Mouse (Mus musculus): Measurements from ENCODE around the gene Pom121l2. TPM values are rescaled to one million over a fixed set of nuclear protein-coding genes. Genes with fewer than 3 reads are reported as not detected.

Gene Pom121l2
- polyA plus RNA-seq, 1 experiment from 2014 or later = not detected

- peak overlapping the region; percentile 51 for H3K4me3 ChIP-seq (ENCODE audit: low read depth, low read length)
- H3K9ac ChIP-seq (ENCODE audit: low read depth, low read length) = peak overlapping the region; percentile 35; the same call in 1 of the 2 replicates
- WGBS = under 1% methylated on average over 11 of the region's 11 CpGs
- H3K9me3 ChIP-seq (ENCODE audit: control insufficient read depth) = no peaks in the 10 kb centered on the region
- peak overlapping the region; percentile 70 for H3K4me2 ChIP-seq (replicated peaks; ENCODE audit: low read depth)
- H3K27ac ChIP-seq (ENCODE audit: low read depth, low read length) = 0 out of 2 replicates have a peak overlapping the region, but pooled peaks have one; percentile 23
- no peaks in the 10 kb centered on the region for H3K36me3 ChIP-seq (ENCODE audit: control insufficient read depth, insufficient read depth)
- TF ChIP-seq CTCF (IDR thresholded peaks at IDR 0.05; ENCODE audit: low read depth) = no peak
- H3K27me3 ChIP-seq (replicated peaks; ENCODE audit: control insufficient read depth, insufficient read depth, low read length) = no peaks in the 10 kb centered on the region
- peak; percentile 41; the same call in 1 of the 2 replicates for ATAC-seq
- no peaks in the 10 kb centered on the region for H3K4me1 ChIP-seq (replicated peaks; ENCODE audit: control insufficient read depth, insufficient read depth, low read length)
These were observed 40.6 kb downstream of the Pom121l2 start for GRCm38 (mm10) chr13:22021581-22021980.

- Histone ChIP-seq H3K9me3 (ENCODE audit: control insufficient read depth) (no peaks in the 10 kb centered on the region), H3K27ac (ENCODE audit: low read depth, low read length) (no peak overlapping the region), H3K4me2 (replicated peaks; ENCODE audit: low read depth) (peak overlapping the region; percentile 70), H3K36me3 (ENCODE audit: control insufficient read depth, insufficient read depth) (no peaks in the 10 kb centered on the region), H3K4me3 (ENCODE audit: low read depth, low read length) (peak overlapping the region; percentile 51), H3K9ac (ENCODE audit: low read depth, low read length) (peak overlapping the region; percentile 35; the same call in 1 of the 2 replicates), H3K27me3 (replicated peaks; ENCODE audit: control insufficient read depth, insufficient read depth, low read length) (no peaks in the 10 kb centered on the region), H3K4me1 (replicated peaks; ENCODE audit: control insufficient read depth, insufficient read depth, low read length) (no peaks in the 10 kb centered on the region)
- 1% methylated on average over 9 of the region's 9 CpGs for WGBS
- no peak for TF ChIP-seq CTCF (IDR thresholded peaks at IDR 0.05; ENCODE audit: low read depth)
- ATAC-seq = peak; percentile 70
These were observed 41.2 kb downstream of the Pom121l2 start for GRCm38 (mm10) chr13:22022241-22022640.

GRCm38 (mm10) chr13:22026058-22027031 lies 45.4 kb downstream of the Pom121l2 start:
- Histone ChIP-seq H3K27ac (ENCODE audit: low read depth, low read length) (peak overlapping the region; percentile 41; the same call in 1 of the 2 replicates), H3K4me2 (replicated peaks; ENCODE audit: low read depth) (peak overlapping the region; percentile 61), H3K9ac (ENCODE audit: low read depth, low read length) (0 out of 2 replicates have a peak overlapping the region, but pooled peaks have one; percentile 23), H3K36me3 (ENCODE audit: control insufficient read depth, insufficient read depth) (no peaks in the 10 kb centered on the region), H3K27me3 (replicated peaks; ENCODE audit: control insufficient read depth, insufficient read depth, low read length) (no peaks in the 10 kb centered on the region), H3K4me3 (ENCODE audit: low read depth, low read length) (peak overlapping the region; percentile 48), H3K4me1 (replicated peaks; ENCODE audit: control insufficient read depth, insufficient read depth, low read length) (no peaks in the 10 kb centered on the region), H3K9me3 (ENCODE audit: control insufficient read depth) (no peaks in the 10 kb centered on the region)
- TF ChIP-seq CTCF (IDR thresholded peaks at IDR 0.05; ENCODE audit: low read depth) = no peak
- under 1% methylated on average over 35 of the region's 35 CpGs for WGBS
- 0 out of 2 replicates have a peak, but pooled peaks have one; percentile 54 for ATAC-seq

GRCm38 (mm10) chr13:22028673-22029460 lies 47.9 kb downstream of the Pom121l2 start:
- H3K27me3 ChIP-seq (replicated peaks; ENCODE audit: control insufficient read depth, insufficient read depth, low read length) = no peaks in the 10 kb centered on the region
- no peaks in the 10 kb centered on the region for H3K4me1 ChIP-seq (replicated peaks; ENCODE audit: control insufficient read depth, insufficient read depth, low read length)
- peak overlapping the region; percentile 53 for H3K4me3 ChIP-seq (ENCODE audit: low read depth, low read length)
- H3K27ac ChIP-seq (ENCODE audit: low read depth, low read length) = 0 out of 2 replicates have a peak overlapping the region, but pooled peaks have one; percentile 60
- ATAC-seq = peak; percentile 80
- peak overlapping the region; percentile 47; the same call in 1 of the 2 replicates for H3K9ac ChIP-seq (ENCODE audit: low read depth, low read length)
- H3K9me3 ChIP-seq (ENCODE audit: control insufficient read depth) = no peaks in the 10 kb centered on the region
- no peaks in the 10 kb centered on the region for H3K36me3 ChIP-seq (ENCODE audit: control insufficient read depth, insufficient read depth)
- peak; percentile 96 for TF ChIP-seq CTCF (IDR thresholded peaks at IDR 0.05; ENCODE audit: low read depth)
- 2% methylated on average over 40 of the region's 40 CpGs for WGBS
- peak overlapping the region; percentile 63 for H3K4me2 ChIP-seq (replicated peaks; ENCODE audit: low read depth)

- no peaks in the 10 kb centered on the region for H3K36me3 ChIP-seq (ENCODE audit: control insufficient read depth, insufficient read depth)
- H3K4me1 ChIP-seq (replicated peaks; ENCODE audit: control insufficient read depth, insufficient read depth, low read length) = no peaks in the 10 kb centered on the region
- no peak overlapping the region for H3K27ac ChIP-seq (ENCODE audit: low read depth, low read length)
- no peaks in the 10 kb centered on the region for H3K27me3 ChIP-seq (replicated peaks; ENCODE audit: control insufficient read depth, insufficient read depth, low read length)
- no peak overlapping the region for H3K4me3 ChIP-seq (ENCODE audit: low read depth, low read length)
- ATAC-seq = no peak
- no peaks in the 10 kb centered on the region for H3K9me3 ChIP-seq (ENCODE audit: control insufficient read depth)
- TF ChIP-seq CTCF (IDR thresholded peaks at IDR 0.05; ENCODE audit: low read depth) = no peak
- H3K4me2 ChIP-seq (replicated peaks; ENCODE audit: low read depth) = no peak overlapping the region
- no peak overlapping the region for H3K9ac ChIP-seq (ENCODE audit: low read depth, low read length)
- 46% methylated on average over 8 of the region's 8 CpGs for WGBS
These were observed 48.9 kb downstream of the Pom121l2 start for GRCm38 (mm10) chr13:22029928-22030327.
